Mouse (Mus musculus) forebrain, embryonic 10.5 days (tissue): ENCODE measurements around the gene Rgs19. TPM values are rescaled to one million over a fixed set of nuclear protein-coding genes. Genes with fewer than 3 reads are reported as not detected.

ENCODE experiments used
- polyA plus RNA-seq: library from polyadenylated mRNA; unstranded; fragments of >200 nt; fragmentation: Nextera tagmentation; extraction: Ambion mirVana; gene quantifications from 2 replicates; pipeline ENCODE4 v1.2.1, GENCODE M21; 2016

Gene Rgs19
- polyA plus RNA-seq, 1 experiment from 2014 or later = 75.0 TPM

Other genes with a start within 250 kb of the Rgs19 start
- gene Zbtb46, start 234.6 kb downstream of the Rgs19 start, polyA plus RNA-seq = 17.5 and 18.3 TPM in 2 replicates
- 0.25 TPM in 1 of 2 replicates, not detected in the other for gene Abhd16b, start 200.8 kb downstream of the Rgs19 start, polyA plus RNA-seq
- gene Tpd52l2, start 196.8 kb downstream of the Rgs19 start, polyA plus RNA-seq = 151 and 158 TPM in 2 replicates
- gene Dnajc5, start 173.5 kb downstream of the Rgs19 start, polyA plus RNA-seq = 92.3 and 92.4 TPM in 2 replicates
- gene Uckl1, start 109.1 kb downstream of the Rgs19 start, polyA plus RNA-seq = 40.7 and 41.3 TPM in 2 replicates
- 78.5 and 86.9 TPM in 2 replicates for gene Prpf6, start 102.1 kb downstream of the Rgs19 start, polyA plus RNA-seq
- 42.2 and 44.0 TPM in 2 replicates for gene Zfp512b, start 101.2 kb downstream of the Rgs19 start, polyA plus RNA-seq
- 31.0 and 31.6 TPM in 2 replicates for gene Samd10, start 94.8 kb downstream of the Rgs19 start, polyA plus RNA-seq
- gene Gm29797, start 36.9 kb downstream of the Rgs19 start, polyA plus RNA-seq = 0.21 and 0.26 TPM in 2 replicates
- gene Sox18, start 22.3 kb downstream of the Rgs19 start, polyA plus RNA-seq = 19.7 and 21.2 TPM in 2 replicates
- 17.0 and 18.7 TPM in 2 replicates for gene Tcea2, start 13.7 kb downstream of the Rgs19 start, polyA plus RNA-seq
- not detected in 2 replicates for gene Lkaaear1, start 4.5 kb upstream of the Rgs19 start, polyA plus RNA-seq
- gene Oprl1, start 21.0 kb upstream of the Rgs19 start, polyA plus RNA-seq = 4.5 and 5.2 TPM in 2 replicates
- 9.5 and 11.5 TPM in 2 replicates for gene Myt1, start 69.4 kb upstream of the Rgs19 start, polyA plus RNA-seq
- gene Pcmtd2, start 143.9 kb upstream of the Rgs19 start, polyA plus RNA-seq = 21.6 and 22.1 TPM in 2 replicates
- 107 and 110 TPM in 2 replicates for gene Polr3k, start 170.4 kb upstream of the Rgs19 start, polyA plus RNA-seq